Mouse (Mus musculus) cerebellum, postnatal 36 days (tissue): ENCODE measurements around the gene Wwox.

Source experiments
- DNase-seq, 2 experiments: peaks; one replicate each; pipeline ENCODE4 v3.0.0; 2021 to 2022; ENCODE audit warnings: mixed read lengths in 2 of 2

Gene Wwox

GRCm38 (mm10) chr8:114911031-114911580, 471.7 kb downstream of the Wwox start:
- no peak for DNase-seq

- DNase-seq, result no peak
These were observed 484.2 kb downstream of the Wwox start for GRCm38 (mm10) chr8:114923629-114924028.

GRCm38 (mm10) chr8:114927412-114927811, 488.0 kb downstream of the Wwox start:
- no peak for DNase-seq

GRCm38 (mm10) chr8:114927917-114928316, 488.5 kb downstream of the Wwox start:
- no peak for DNase-seq

GRCm38 (mm10) chr8:114929597-114929996, 490.1 kb downstream of the Wwox start:
- no peak for DNase-seq

- no peak for DNase-seq
These were observed 492.7 kb downstream of the Wwox start for GRCm38 (mm10) chr8:114932071-114932630.

- no peak for DNase-seq
These were observed 493.8 kb downstream of the Wwox start for GRCm38 (mm10) chr8:114933248-114933647.

GRCm38 (mm10) chr8:114936887-114937286, 497.4 kb downstream of the Wwox start:
- DNase-seq, result no peak

GRCm38 (mm10) chr8:114939338-114939737, 499.9 kb downstream of the Wwox start:
- DNase-seq, result no peak

GRCm38 (mm10) chr8:114941096-114941495, 501.6 kb downstream of the Wwox start:
- DNase-seq, result peak in 1 of 2 experiments; percentile 10

- DNase-seq, result no peak
These were observed 502.2 kb downstream of the Wwox start for GRCm38 (mm10) chr8:114941644-114942043.

- DNase-seq, result no peak
These were observed 508.5 kb downstream of the Wwox start for GRCm38 (mm10) chr8:114947921-114948320.

- no peak for DNase-seq
These were observed 517.1 kb downstream of the Wwox start for GRCm38 (mm10) chr8:114956377-114957168.

GRCm38 (mm10) chr8:114958437-114959107, 519.1 kb downstream of the Wwox start:
- no peak for DNase-seq

- no peak for DNase-seq
These were observed 520.0 kb downstream of the Wwox start for GRCm38 (mm10) chr8:114959406-114959805.

- no peak for DNase-seq
These were observed 523.0 kb downstream of the Wwox start for GRCm38 (mm10) chr8:114962494-114962893.

GRCm38 (mm10) chr8:114963282-114963681, 523.8 kb downstream of the Wwox start:
- no peak for DNase-seq

GRCm38 (mm10) chr8:114964206-114964605, 524.8 kb downstream of the Wwox start:
- DNase-seq, result no peak

GRCm38 (mm10) chr8:114968842-114969241, 529.4 kb downstream of the Wwox start:
- no peak for DNase-seq

- DNase-seq, result peak; percentile 78 to 79
These were observed 531.9 kb downstream of the Wwox start for GRCm38 (mm10) chr8:114971378-114971777.

GRCm38 (mm10) chr8:114973002-114973461, 533.6 kb downstream of the Wwox start:
- no peak for DNase-seq

- no peak for DNase-seq
These were observed 535.0 kb downstream of the Wwox start for GRCm38 (mm10) chr8:114974336-114974950.

- DNase-seq, result no peak
These were observed 538.3 kb downstream of the Wwox start for GRCm38 (mm10) chr8:114977746-114978145.
